Mouse (Mus musculus) central nervous system, embryonic 18 days (tissue): ENCODE results near the gene Cd200r4. TPM values are rescaled to one million over a fixed set of nuclear protein-coding genes. Genes with fewer than 3 reads are reported as not detected.

ENCODE experiments used
- polyA plus RNA-seq: library from polyadenylated mRNA; depleted of rRNA; stranded (reverse); fragments of >200 nt; gene quantifications from 2 replicates; pipeline ENCODE4 v1.2.3, GENCODE M21; 2012; rRNA removed

Gene Cd200r4
- 0.11 and 0.13 TPM in 2 replicates for polyA plus RNA-seq

DNA sequence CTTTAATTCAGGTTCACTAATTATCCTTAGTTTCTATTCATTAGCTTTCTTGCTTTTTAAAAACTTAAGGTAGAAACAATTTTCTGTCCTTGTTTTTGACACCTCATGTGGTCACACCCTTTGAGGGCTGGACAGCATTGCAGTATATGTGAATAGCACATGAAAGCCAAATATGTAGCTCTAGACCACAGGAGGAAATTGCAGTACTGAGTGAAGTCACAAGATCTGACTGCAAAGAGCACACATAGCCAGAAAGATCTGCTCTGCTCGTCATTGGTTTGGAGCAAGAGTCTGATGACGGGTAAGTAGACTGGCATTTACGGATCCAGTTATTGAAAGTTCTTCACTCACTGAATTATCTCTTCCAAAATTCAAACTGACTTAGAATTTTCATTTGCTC is at the start of gene Cd200r4:
Cd200r4 (plus strand) TSS at position 190 of the 400 bp plus-strand sequence.

DNA sequence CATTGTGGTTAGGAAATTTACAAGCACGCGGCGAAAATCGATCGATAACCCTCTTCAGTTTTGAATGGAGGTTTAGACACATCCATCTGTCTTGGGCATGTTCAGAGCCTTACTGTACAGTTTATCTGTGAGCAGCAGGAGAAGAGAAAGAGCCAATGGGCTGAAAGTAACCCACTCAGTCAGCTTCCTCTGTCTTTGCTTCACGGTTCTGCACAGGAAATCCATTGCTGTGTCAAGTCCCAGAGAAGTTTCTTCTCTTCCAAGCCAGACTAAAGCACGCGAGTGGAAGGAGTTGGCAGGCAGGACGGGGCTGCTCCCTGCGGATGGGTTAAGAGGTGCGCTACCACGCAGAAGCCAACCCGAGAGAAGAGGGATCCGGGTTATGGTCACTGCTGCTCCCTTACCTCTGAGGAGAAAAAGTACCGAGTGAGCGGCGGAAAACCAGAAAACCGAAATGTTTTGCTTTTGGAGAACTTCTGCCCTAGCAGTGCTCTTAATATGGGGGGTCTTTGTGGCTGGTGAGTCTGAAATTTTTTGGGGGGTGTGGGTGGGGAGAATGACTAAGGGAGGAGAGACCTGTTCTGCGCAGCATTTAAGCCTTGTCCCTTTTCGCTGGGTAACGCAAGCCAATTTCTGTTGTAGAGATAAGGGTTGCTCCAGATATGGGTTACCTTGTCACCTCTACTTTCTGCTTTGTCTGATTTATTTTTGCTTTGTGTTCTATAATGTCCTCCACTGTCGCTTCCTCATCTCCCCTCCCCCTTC is 45.8 kb upstream of the Cd200r4 start, which contains the start of gene Cd200r1:
Cd200r1 (plus strand) TSS at position 182 of the 765 bp plus-strand sequence.

DNA sequence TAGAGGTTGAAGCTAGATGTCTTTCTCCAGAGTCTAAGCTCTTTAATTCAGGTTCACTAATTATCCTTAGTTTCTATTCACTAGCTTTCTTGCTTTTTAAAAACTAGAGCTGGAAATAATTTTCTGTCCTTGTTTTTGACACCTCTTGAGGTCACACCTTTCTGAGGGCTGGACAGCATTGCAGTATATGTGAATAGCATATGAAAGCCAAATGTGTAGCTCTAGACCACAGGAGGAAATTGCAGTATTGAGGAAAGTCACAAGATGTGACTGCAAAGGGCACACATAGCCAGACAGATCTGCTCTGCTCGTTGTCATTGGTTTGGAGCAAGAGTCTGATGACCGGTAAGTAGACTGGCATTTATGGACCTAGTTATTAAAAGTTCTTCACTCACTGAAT is 55.3 kb downstream of the Cd200r4 start, which contains the start of gene Cd200r2:
Cd200r2 (plus strand) TSS at position 301 of the 400 bp plus-strand sequence.

Other genes with a start within 250 kb of the Cd200r4 start
- 4.3 and 4.4 TPM in 2 replicates for gene Nepro, start 87.4 kb upstream of the Cd200r4 start, polyA plus RNA-seq
- 18.6 and 20.3 TPM in 2 replicates for gene Gtpbp8, start 65.4 kb upstream of the Cd200r4 start, polyA plus RNA-seq
- gene Cd200r1, start 46.0 kb upstream of the Cd200r4 start, polyA plus RNA-seq = 0.20 and 0.31 TPM in 2 replicates
- gene Cd200r2, start 55.4 kb downstream of the Cd200r4 start, polyA plus RNA-seq = not detected in 2 replicates
- 0.07 TPM in 1 of 2 replicates, not detected in the other for gene Cd200r3, start 131.9 kb downstream of the Cd200r4 start, polyA plus RNA-seq